Mouse (Mus musculus) thymus, adult 2 months (tissue): ENCODE data around the gene Wwox. TPM values are rescaled to one million over a fixed set of nuclear protein-coding genes. Genes with fewer than 3 reads are reported as not detected.

Experiments used
- DNase-seq: peaks from one replicate; pipeline ENCODE4 v3.0.0; 2021
- H3K27ac ChIP-seq: fragments of 200-500 bp; 2 replicates; pipeline ENCODE4 v1.5.1; 2012; ENCODE audit warnings: low read length, control low read depth; ENCODE audit not compliant: control insufficient read depth, insufficient read depth
- H3K27me3 ChIP-seq: fragments of 200-500 bp; 2 replicates; pipeline ENCODE4 v1.6.1; 2012; ENCODE audit warnings: mild to moderate bottlenecking, low read length, moderate library complexity, mixed read lengths; ENCODE audit not compliant: control insufficient read depth, insufficient read depth
- H3K36me3 ChIP-seq: fragments of 200-500 bp; 2 replicates; pipeline ENCODE4 v1.6.1; 2012; ENCODE audit warnings: mild to moderate bottlenecking, low read length, moderate library complexity; ENCODE audit not compliant: control insufficient read depth, insufficient read depth
- H3K4me1 ChIP-seq: fragments of 200-500 bp; replicated peaks from 2 replicates; pipeline ENCODE4 v1.6.1; 2012; ENCODE audit warnings: low read length; ENCODE audit not compliant: control insufficient read depth, insufficient read depth
- H3K4me3 ChIP-seq: fragments of 200-500 bp; 2 replicates; pipeline ENCODE4 v1.5.1; 2012; ENCODE audit warnings: mild to moderate bottlenecking, low read length, control low read depth, moderate library complexity; ENCODE audit not compliant: control insufficient read depth, insufficient read depth
- CTCF ChIP-seq: fragments of 200-500 bp; IDR thresholded peaks from 2 replicates; pipeline ENCODE4 v1.5.1; 2012; ENCODE audit warnings: mild to moderate bottlenecking, control low read depth, low read length, moderate library complexity, borderline replicate concordance; ENCODE audit not compliant: control insufficient read depth, poor library complexity, insufficient read depth; ENCODE audit errors: extremely low read depth
- POLR2A ChIP-seq: fragments of 200-500 bp; IDR thresholded peaks from 2 replicates; pipeline ENCODE4 v1.6.1; 2012; ENCODE audit warnings: mild to moderate bottlenecking, low read length, control low read depth, moderate library complexity; ENCODE audit not compliant: control insufficient read depth, poor library complexity, insufficient read depth; ENCODE audit errors: extremely low read depth
- WGBS: fragments of 180-500 bp; shearing (Covaris S2); methylation state at CpG from one replicate; pipeline ENCODE4 v1.1.7; 2018; 5-methylcytosine and 5-hydroxymethylcytosine counted together
- polyA plus RNA-seq: library from polyadenylated mRNA; depleted of rRNA; stranded (reverse); fragments of >200 nt; gene quantifications from 2 replicates; pipeline ENCODE4 v1.2.3, GENCODE M21; 2012

Wwox gene
- polyA plus RNA-seq, 1 experiment = 8.4 TPM

DNA sequence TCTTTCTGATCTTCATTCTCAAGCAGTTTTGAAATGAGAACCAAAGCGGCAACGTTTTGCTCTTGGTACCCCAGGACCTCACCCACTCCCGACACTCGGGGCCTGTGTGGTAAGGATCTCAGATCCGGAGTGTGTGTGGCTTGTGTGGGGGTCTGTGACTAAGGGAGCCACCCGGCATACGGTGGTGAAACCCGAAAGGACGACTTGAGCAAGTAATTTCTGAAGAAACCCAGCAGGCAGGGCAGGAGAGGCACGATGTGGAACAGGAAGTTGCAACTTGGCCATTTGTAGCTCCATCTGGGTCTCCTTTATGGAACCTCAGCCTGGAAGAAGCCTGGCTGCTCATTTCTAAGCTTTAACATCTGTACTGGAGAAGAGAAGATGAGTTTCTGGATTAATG, 697.4 kb downstream of the Wwox start:
- Histone ChIP-seq H3K4me3 (no peak overlapping the region), H3K4me1 (no peaks in the 10 kb centered on the region), H3K36me3 (no peaks in the 10 kb centered on the region), H3K27me3 (no peaks in the 10 kb centered on the region), H3K27ac (no peak overlapping the region)
- WGBS = 90% methylated on average over 10 of the region's 10 CpGs
- no peak for TF ChIP-seq POLR2A
- TF ChIP-seq CTCF = no peak
- no peak for DNase-seq

DNA sequence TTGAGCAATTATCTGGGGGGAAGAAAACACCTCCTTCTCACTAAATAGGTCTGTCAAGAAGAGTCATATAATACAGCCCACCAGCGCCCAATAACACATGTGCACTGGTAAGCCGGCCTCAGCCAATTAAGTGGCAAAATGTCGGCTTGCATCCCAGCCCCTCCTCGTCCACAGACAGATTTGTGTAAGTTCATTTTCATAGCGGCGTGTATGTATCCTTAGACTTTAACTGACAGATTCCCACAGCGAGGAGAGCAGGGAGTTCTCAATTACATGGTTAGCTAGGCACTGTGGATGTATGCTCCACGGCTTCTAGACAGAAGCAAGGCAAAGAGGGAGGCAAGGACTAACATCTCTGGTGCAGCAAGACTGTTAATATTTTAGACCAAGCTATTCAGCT, 702.2 kb downstream of the Wwox start:
- Histone ChIP-seq H3K4me3 (no peak overlapping the region), H3K36me3 (no peaks in the 10 kb centered on the region), H3K27ac (no peak overlapping the region), H3K4me1 (no peaks in the 10 kb centered on the region), H3K27me3 (no peaks in the 10 kb centered on the region)
- TF ChIP-seq POLR2A = no peak
- TF ChIP-seq CTCF = no peak
- no peak for DNase-seq
- 93% methylated on average over 8 of the region's 8 CpGs for WGBS

DNA sequence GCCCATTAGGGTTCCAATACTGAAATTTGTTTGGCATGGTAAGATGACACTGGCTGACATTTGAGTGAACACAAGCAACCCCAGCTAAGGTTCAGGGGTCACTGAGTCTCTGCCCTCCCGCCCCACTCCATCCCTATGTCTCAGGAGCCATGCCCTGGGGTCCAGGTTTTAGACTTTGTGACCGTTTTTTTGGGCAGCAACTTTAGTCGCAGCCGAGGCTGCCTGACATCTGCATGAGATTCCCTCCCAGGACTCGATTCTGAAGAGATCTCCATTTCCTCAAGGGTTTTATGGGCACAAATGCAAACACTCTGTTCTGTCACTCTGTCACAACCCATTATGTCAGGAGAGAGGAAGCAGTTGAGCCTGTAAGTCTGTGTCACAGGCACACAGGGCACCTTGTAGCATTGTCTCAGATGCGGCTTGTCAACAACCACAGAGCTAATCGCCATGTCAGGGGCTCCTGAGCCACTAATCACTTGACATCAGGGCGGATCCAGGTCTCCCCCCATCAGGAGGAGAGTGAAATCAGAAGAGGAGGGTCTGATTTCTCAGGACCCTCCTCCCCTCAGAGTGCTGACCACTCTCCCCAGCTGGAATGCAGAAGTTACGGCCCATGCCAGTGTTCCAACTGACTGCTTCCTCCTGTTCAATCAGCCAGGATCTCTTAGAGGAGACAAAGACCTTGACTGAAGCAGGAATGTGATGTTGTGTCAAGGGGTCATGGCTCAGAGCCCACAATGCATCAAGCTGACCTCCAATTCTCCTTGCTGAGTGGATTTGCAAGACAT, 704.3 kb downstream of the Wwox start:
- no peak for TF ChIP-seq POLR2A
- no peak for TF ChIP-seq CTCF
- Histone ChIP-seq H3K27ac (no peak overlapping the region), H3K4me3 (no peak overlapping the region), H3K4me1 (no peaks in the 10 kb centered on the region), H3K36me3 (no peaks in the 10 kb centered on the region), H3K27me3 (no peaks in the 10 kb centered on the region)
- no peak for DNase-seq
- 93% methylated on average over 9 of the region's 9 CpGs for WGBS

DNA sequence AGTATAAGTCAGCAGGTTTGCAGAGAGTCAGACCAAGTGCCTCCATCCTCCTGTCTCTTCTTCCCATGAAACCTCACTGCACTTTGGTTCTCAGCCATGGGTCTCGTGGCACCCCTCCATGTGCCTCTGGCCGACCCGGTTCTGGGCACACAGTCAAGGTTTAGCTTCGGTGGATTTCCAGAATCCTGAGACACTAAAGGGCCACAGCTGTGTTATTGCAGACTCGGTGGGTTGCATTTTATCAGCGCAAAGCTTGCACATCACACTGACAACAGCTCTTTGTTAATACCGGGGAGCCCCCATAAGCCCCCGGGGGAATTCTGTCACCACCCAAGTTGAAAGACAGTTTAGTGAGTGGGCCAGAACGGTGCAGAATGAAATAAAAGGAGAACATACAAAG, 707.6 kb downstream of the Wwox start:
- Histone ChIP-seq H3K27me3 (no peaks in the 10 kb centered on the region), H3K4me1 (no peaks in the 10 kb centered on the region), H3K4me3 (no peak overlapping the region), H3K27ac (no peak overlapping the region), H3K36me3 (no peaks in the 10 kb centered on the region)
- no peak for DNase-seq
- TF ChIP-seq POLR2A (no peak), CTCF (no peak)
- 95% methylated on average over 9 of the region's 9 CpGs for WGBS

DNA sequence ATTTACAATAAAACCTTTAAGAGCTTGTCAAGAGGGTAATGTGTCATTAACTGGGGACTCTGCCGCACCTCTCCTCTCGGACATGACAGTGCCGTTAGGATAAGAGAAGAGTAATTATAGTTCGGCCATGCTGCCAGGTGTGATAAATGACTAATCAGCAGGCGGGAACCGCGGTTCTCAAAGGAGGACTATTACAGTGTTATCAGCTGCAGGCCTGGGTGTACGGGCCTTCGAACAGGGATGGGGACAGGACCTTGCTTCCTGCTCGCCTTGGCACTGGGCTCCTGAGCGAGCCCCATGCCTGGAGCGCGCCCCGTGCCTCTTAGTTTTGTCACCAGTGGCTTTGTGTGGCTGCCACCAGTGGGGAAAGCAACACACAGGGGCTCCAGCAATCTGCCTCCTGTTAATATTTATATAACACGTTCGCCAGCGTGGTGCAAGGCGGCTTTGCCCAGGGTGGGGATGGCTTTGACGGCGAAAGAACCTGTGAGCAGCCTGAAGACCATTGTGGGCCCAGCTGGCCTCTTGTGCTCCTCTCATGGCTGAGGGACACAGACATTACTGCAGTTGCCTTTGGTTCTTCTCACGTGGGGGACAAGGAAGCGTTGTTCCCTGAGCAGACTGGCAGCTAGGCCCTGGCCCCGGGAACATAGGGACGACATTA, 711.1 kb downstream of the Wwox start:
- H3K27me3 ChIP-seq = no peaks in the 10 kb centered on the region
- 96% methylated on average over 24 of the region's 24 CpGs for WGBS
- H3K36me3 ChIP-seq = no peaks in the 10 kb centered on the region
- H3K4me1 ChIP-seq = no peaks in the 10 kb centered on the region
- DNase-seq = no peak
- TF ChIP-seq POLR2A (no peak), CTCF (no peak)
- H3K4me3 ChIP-seq = no peak overlapping the region
- H3K27ac ChIP-seq = no peak overlapping the region

DNA sequence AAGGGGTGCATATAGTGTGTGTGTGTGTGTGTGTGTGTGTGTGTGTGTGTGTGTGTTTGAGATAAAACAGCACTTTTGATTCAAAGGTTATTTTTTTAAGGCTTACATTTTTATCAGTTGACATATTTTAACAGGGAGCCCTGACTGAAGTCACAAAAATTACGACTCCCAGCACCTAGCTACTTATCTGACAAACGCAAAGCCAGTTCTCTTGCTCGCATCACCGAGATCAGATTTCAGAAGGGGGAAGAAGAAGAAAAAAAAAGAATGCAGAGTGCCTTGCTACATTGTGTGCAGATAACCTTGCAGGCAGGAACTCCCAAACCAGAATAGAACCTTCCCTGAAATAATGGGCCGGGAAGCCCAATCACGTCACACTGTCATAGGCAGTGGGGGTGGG, 712.0 kb downstream of the Wwox start:
- no peak overlapping the region for H3K4me3 ChIP-seq
- H3K4me1 ChIP-seq = no peaks in the 10 kb centered on the region
- H3K27ac ChIP-seq = no peak overlapping the region
- H3K27me3 ChIP-seq = no peaks in the 10 kb centered on the region
- TF ChIP-seq CTCF (no peak), POLR2A (no peak)
- no peak for DNase-seq
- no peaks in the 10 kb centered on the region for H3K36me3 ChIP-seq
- WGBS = 76% methylated on average over 6 of the region's 6 CpGs

DNA sequence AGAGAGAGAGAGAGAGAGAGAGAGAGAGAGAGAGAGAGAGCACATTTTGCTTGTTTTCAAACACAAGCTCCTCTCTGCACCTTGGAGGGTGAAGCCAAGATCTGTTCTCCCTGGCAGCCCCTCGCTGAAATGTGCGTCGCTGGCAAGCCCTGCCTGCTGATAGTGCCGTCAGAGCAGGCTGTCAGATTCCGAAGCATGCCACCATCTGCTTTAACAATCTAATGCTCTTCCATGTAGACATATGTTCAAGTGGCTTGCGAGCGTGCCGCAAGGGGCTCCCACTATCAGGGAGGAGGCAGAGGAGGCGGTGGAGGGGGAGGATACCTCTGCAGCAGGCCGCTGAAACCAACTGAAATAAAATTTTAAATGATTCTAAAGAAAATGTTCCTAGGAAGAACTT, 714.6 kb downstream of the Wwox start:
- Histone ChIP-seq H3K36me3 (no peaks in the 10 kb centered on the region), H3K27me3 (no peaks in the 10 kb centered on the region), H3K4me1 (peaks cover under 1% of the 10 kb centered on the region; the same call in 1 of the 2 replicates), H3K27ac (no peak overlapping the region), H3K4me3 (no peak overlapping the region)
- DNase-seq = no peak
- TF ChIP-seq CTCF (no peak), POLR2A (no peak)
- WGBS = 93% methylated on average over 10 of the region's 10 CpGs
